Mouse (Mus musculus) adrenal gland, postnatal 36 days (tissue): Measurements from ENCODE around the gene Olfr1391. TPM values are rescaled to one million over a fixed set of nuclear protein-coding genes. Genes with fewer than 3 reads are reported as not detected.
"Not testable (repeated sequence)": the region's sequence is repeated elsewhere in the genome, so short reads cannot be mapped to it uniquely, and the experiment has no call there.

Source experiments
- DNase-seq, 2 experiments: peaks; one replicate each; pipeline ENCODE4 v3.0.0; 2021; ENCODE audit warnings: mixed read lengths in 1 of 2
- long read RNA-seq, 2 experiments: library from polyadenylated mRNA; stranded (forward); transcript quantifications; one replicate each; pipeline ENCODE4 v2.0.0; 2021; ENCODE audit warnings: borderline sequencing depth in 2 of 2
- total RNA-seq, 2 experiments: library from RNA; stranded (reverse); gene quantifications; 2 replicates each; pipeline ENCODE4 v1.2.3; 2021

Gene Olfr1391
- total RNA-seq: not detected
- long read RNA-seq, experiment 1: 0 reads
- long read RNA-seq, experiment 2: 0 reads

GRCm38 (mm10) chr11:49322442-49322841 is at the start of gene Olfr1391:
Gene Olfr1391, plus strand, starts transcription at chr11:49322742.
- DNase-seq: no peak

DNA sequence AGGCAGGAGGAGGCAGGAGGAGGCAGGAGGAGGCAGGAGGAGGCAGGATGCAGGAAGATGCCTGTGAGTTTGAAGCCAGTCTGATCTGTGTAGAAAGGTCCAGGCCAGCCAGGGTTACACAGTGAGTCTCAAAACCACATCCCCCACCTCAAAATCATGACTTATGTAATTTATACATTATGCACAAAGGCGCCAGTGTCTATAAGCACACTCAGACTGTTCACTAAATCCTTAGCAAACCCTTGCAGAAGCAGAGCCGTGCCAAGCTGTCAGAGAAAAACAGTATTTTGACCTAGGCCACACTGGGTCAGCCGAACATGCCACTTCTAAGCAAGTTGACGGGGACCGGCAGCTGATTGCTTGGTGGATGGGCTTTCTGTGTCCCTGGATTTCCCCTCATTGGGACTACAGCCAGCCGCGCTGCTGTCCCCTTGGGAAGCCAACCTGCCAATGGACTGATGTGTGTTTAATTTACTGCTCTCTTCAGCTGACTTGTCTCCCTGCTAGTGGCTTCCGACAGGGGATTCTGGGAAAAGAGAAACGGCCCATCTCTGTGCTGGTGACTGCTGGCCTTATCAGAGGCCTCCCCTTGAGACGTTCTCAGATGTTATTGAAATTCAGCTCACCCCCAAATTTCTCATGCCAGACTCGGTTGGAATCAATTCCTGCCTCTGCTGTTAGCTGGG is 48.6 kb upstream of the Olfr1391 start:
- no peak for DNase-seq

GRCm38 (mm10) chr11:49278222-49278621 is 44.3 kb upstream of the Olfr1391 start, which contains the start of gene Olfr1393:
Gene Olfr1393, plus strand, starts transcription at chr11:49278304.
- DNase-seq: no peak

DNA sequence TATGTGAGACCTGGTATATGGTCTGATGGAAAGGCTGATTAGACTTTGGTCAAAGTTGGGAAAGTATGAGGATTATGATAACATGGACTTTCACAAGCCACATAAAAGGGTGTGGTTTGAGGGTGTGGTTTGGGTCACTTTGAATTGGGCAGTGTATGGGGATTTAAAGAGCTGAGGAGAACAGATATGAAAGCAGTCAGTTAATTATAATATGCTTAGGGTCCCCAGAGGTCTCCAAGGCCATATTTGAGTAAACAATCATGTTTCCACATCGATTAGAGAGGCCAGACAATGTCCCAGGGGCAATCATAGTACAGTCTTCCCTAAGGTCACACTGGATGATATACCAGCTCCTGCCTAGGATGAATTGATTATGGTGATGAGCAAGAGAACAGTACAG is 37.6 kb upstream of the Olfr1391 start, which contains the start of gene Olfr1392:
Gene Olfr1392, plus strand, starts transcription at position 301 of the 400 bp plus-strand sequence.
- DNase-seq: not testable (repeated sequence)

- DNase-seq: no peak
These were observed 35.3 kb upstream of the Olfr1391 start for GRCm38 (mm10) chr11:49287251-49287650.

GRCm38 (mm10) chr11:49292777-49293176 is 29.8 kb upstream of the Olfr1391 start:
- DNase-seq: no peak

- DNase-seq: no peak
These were observed 18.1 kb upstream of the Olfr1391 start, which contains the start of gene Olfr10 for GRCm38 (mm10) chr11:49304441-49304840. Gene Olfr10, plus strand, starts transcription at chr11:49304741.

DNA sequence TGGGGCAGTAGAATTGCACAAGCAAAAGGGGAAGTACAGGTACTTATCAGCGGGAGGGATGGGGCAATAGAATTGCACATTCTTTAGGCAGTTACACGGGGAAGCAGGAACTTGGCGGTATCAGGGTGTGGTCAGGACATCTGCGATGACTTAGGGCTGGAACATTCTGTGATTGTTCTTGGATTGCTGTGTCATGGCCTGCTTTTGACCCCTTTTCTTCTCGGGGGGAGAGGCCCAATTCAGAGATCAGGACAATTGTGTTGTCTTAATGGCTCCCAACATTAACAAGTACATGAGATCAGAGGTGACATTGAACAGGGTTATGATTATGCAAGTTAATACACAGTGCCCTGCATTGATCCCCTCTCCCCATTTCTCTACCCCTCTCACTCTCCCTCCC is 14.0 kb upstream of the Olfr1391 start:
- DNase-seq: not testable (repeated sequence)

DNA sequence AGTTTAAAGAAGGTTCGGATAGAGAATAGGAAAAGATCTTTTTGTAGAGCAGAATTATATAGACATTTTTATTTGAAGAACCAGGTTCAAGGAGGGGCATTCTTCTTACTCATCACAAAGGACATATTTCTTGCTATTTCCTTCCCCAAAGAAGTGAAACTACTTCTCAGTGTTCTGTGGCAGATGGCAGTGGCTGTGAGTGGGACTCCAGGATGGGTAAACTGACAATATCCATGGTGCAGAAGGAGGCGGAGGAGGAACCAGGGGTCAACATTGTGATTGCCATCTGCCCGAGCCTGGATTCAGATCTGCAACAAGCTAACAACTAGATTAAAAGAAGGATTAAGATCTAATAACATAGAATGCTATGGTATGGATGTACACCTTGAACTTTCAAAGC is 4.2 kb downstream of the Olfr1391 start:
- no peak for DNase-seq

GRCm38 (mm10) chr11:49329686-49330085 is 7.1 kb downstream of the Olfr1391 start:
- DNase-seq: no peak

- no peak for DNase-seq
These were observed 12.3 kb downstream of the Olfr1391 start, which contains the start of gene Olfr1390 for GRCm38 (mm10) chr11:49334888-49335287. Gene Olfr1390, plus strand, starts transcription at chr11:49335188.

GRCm38 (mm10) chr11:49337150-49337832 is 14.7 kb downstream of the Olfr1391 start:
- peak in 1 of 2 experiments; percentile 10 for DNase-seq

Other genes starting within 250 kb of the Olfr1391 start
- gene Ifi47, start 246.2 kb upstream of the Olfr1391 start, total RNA-seq: 1 to 10 TPM; 3.9 to 6.6 TPM
- gene Olfr1396, start 207.9 kb upstream of the Olfr1391 start, total RNA-seq: 1 to 10 TPM; 1.1 to 2.1 TPM
- not detected for gene Olfr1395, start 180.5 kb upstream of the Olfr1391 start, total RNA-seq
- not detected for gene Olfr1394, start 168.4 kb upstream of the Olfr1391 start, total RNA-seq
- gene Btnl9, start 135.6 kb upstream of the Olfr1391 start, total RNA-seq: 10 to 100 TPM; 20.0 to 48.6 TPM
- gene Zfp62, start 119.5 kb upstream of the Olfr1391 start, total RNA-seq: 10 to 100 TPM; 29.7 to 33.3 TPM
- gene Mgat1, start 78.6 kb upstream of the Olfr1391 start, total RNA-seq: 100 to 1,000 TPM; 113 to 135 TPM
- not detected for gene Olfr1393, start 44.4 kb upstream of the Olfr1391 start, total RNA-seq
- gene Olfr1392, start 37.5 kb upstream of the Olfr1391 start, total RNA-seq: not detected
- gene Olfr10, start 18.0 kb upstream of the Olfr1391 start, total RNA-seq: not detected
- gene Olfr1390, start 12.4 kb downstream of the Olfr1391 start, total RNA-seq: not detected
- gene Olfr1389, start 100.3 kb downstream of the Olfr1391 start, total RNA-seq: not detected
- under 1 TPM in 1 of 2 experiments, not detected in 1; 0.13 TPM for gene Olfr1388, start 113.9 kb downstream of the Olfr1391 start, total RNA-seq
- gene Olfr1387, start 132.6 kb downstream of the Olfr1391 start, total RNA-seq: not detected
- not detected for gene Olfr1386, start 142.3 kb downstream of the Olfr1391 start, total RNA-seq
- gene Olfr1385, start 166.3 kb downstream of the Olfr1391 start, total RNA-seq: not detected
- under 1 TPM in 1 of 2 experiments, not detected in 1; 0.60 TPM for gene Olfr1384, start 184.0 kb downstream of the Olfr1391 start, total RNA-seq
- gene Olfr1383, start 196.9 kb downstream of the Olfr1391 start, total RNA-seq: under 1 TPM in 1 of 2 experiments, not detected in 1; 0.76 TPM
- not detected for gene Olfr1382, start 205.5 kb downstream of the Olfr1391 start, total RNA-seq
- not detected for gene Olfr1381, start 220.7 kb downstream of the Olfr1391 start, total RNA-seq
- gene Olfr1380, start 234.1 kb downstream of the Olfr1391 start, total RNA-seq: not detected